Mouse (Mus musculus) kidney, postnatal 4 days (tissue): Measurements from ENCODE around the gene Ttll12.

ENCODE experiments used
- DNase-seq, 2 experiments: peaks; one replicate each; pipeline ENCODE4 v3.0.0; 2021; ENCODE audit warnings: mixed read lengths in 2 of 2

The Ttll12 gene

DNA sequence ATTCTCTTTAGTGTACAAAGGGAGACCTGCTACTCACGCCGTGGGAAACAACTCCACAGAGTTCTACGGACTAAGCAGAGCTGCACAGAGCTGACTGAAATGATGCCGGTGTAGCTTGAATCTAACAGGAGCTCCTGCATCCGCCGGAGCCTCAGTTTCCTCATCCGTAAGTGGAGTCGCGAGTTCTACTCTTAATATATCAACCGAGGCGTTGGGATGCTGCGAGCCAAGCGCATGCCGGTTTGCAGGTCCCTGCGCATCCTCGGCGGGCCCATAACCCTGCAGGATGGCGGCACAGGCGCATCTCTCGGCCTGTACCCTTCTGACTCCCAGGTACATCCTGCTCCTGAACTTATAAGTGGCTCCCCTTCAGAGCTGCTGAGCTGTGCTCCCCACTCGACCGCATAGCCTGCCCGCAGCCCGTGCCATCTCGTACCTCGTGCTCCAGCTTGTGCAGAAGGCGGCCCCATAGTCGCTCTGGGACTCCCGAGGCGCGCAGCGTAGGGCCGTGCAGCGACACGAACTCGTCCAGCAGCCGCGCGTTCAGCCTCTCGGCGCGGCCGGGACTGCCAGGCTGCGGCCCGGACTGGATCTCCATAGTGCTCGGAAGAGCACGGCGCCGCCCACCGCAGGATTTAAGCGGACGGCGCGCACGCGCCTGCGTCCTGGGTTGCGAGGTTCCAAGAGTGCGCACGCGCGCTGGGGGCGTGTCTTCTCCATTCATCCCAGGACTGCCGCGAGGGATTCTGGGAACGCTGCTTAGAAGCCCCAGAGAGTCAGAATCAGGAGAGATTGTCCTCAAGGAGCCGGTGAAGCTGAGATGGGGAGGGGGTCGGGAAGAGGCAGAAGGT lies at the start of gene Ttll12:
Gene Ttll12 (minus strand): TSS at position 645 of the 851 bp plus-strand sequence.
- DNase-seq: peak; percentile 98

GRCm38 (mm10) chr15:83642518-83642917 lies 47.6 kb upstream of the Ttll12 start:
- no peak for DNase-seq

DNA sequence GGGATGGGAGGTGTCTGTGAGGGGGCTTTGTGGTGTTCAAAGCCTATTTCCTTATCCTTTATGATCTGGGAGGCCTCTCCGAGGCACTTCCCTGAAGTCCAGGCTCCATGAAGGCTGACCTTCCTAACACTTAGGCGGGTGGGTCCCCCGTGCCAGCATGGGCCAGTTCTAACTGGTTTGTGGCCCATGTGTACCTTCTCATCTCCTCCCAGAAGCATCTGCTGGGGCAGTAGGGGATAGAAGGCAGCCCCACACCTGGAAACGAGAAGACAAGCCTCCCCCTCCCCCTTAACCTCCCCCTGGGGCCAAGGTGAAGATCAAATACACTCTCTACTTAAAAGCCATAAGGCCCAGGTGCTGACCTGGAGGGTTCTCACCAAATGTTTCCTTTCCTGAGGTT lies 45.3 kb upstream of the Ttll12 start:
- DNase-seq: no peak

- DNase-seq: peak in 1 of 2 experiments; percentile 10
These were observed 44.2 kb upstream of the Ttll12 start for GRCm38 (mm10) chr15:83639160-83639559.

- peak in 1 of 2 experiments; percentile 13 for DNase-seq
These were observed 43.4 kb upstream of the Ttll12 start for GRCm38 (mm10) chr15:83638196-83638899.

- DNase-seq: no peak
These were observed 41.8 kb upstream of the Ttll12 start for GRCm38 (mm10) chr15:83636759-83637158.

DNA sequence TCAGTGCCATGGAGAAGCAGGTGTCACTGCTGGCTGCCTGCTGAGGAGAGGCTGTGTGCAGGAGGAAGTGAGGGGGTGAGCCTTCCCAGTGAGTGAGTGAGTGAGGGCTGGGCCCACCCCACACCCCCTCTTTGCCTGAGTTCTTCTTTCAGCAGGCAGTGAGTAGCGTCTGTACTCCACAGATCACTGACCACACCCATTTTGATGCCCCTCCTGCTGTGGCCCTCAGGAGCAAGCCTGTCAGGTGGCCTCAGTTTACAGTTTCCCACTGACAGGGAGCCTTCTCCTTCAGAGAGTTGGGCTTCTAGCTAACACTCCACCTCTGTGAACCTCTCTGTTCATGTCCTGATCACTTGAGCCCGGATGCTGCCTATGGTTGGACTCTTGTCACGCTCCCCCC lies 40.3 kb upstream of the Ttll12 start:
- DNase-seq: no peak

- peak in 1 of 2 experiments; percentile 12 for DNase-seq
These were observed 39.1 kb upstream of the Ttll12 start for GRCm38 (mm10) chr15:83634076-83634475.

DNA sequence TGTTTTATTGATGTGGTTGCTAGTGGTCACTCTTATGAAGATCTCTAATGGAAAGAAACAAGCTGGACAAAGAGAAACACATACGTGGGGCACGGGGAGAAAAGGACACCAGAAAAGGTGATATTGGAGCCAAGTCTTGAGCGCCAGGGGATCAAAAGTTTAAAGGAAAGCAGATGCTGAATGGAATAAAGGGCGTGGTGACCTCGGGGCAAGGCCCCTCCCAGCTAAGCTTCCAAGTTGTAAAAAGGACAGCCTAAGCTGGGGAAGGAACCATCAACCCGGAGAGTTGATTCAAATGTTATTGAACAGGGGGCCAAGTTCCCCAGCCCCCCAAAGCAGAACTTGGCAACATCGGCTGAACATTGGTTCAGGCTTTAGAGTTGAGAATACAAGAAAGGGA lies 36.1 kb upstream of the Ttll12 start:
- no peak for DNase-seq

DNA sequence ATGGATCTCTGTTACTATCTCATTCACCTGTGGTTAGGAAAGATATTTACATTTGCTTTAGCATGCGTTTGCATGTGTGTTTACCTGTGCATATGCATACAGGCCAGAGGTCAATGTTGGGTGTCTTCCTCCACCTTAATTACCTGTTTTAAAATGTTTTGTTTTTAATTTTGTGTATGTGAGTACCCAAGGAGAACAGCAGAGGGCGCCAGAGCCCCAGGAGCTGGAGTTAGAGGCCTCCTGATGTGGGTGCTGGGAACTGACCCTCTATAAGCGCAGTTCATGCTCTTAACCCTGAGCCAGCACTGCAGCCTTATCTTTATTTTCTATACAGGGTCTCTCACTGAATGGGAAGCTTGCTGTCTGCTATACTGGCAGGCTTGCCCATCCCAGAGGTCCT lies 34.8 kb upstream of the Ttll12 start:
- DNase-seq: no peak

DNA sequence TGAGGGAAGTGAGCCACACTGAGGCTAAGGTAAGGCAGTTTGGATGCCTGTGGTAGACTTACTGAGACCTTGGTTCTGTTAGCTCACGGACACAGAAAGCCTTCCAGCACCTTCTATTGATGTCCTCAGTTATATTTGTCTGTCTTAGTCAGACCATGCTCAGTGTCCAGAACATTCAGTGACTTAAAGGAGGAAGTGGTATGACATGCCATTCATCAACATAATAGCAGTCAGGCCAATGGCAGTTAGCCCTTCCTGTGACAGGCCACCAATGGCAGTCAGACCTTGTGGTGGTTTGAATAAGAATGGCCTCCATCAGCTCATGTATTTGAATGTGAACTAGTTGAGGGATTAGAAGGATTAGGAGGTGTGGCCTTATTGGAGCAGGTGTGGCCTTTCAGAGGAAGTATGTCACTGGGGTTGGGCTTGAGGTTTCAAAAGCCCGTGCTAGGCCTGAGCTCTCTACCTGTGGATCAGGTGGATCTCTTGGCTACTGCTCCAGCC lies 31.2 kb upstream of the Ttll12 start:
- no peak for DNase-seq

- no peak for DNase-seq
These were observed 20.3 kb upstream of the Ttll12 start for GRCm38 (mm10) chr15:83615245-83615644.

DNA sequence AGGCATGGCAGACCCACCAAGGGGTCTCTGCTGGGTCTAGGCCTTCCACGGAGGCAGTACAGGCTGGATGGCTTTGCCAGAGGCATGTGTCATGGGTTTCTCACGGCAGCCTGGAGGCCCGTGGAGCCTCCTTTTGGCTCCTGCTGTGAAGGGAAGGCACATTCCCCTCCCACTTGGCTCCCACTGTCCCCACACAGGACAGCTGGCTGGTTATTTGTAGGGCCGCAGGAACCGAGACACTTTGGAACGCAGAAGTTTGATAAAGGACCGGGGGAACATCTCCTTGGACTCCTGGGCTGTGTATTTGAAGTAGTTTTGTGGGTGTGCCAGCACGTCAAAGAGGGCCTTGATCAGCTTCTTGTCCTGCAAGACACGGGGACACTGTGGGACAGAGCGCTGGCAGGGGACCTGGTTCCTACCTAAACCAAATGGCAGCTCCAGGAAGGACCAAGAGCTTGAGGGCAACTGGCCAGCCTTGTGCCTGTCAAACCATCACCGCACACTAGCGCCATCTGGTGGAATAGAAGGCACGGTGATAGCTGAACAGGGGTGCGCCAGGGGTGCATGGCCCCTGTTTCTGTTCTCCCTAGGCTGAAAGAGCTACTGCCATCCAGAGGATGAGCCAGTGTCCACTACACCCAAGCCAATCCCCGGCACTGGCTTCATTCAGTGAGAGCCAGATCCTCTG lies 12.3 kb upstream of the Ttll12 start:
- peak; percentile 79 to 84 for DNase-seq

DNA sequence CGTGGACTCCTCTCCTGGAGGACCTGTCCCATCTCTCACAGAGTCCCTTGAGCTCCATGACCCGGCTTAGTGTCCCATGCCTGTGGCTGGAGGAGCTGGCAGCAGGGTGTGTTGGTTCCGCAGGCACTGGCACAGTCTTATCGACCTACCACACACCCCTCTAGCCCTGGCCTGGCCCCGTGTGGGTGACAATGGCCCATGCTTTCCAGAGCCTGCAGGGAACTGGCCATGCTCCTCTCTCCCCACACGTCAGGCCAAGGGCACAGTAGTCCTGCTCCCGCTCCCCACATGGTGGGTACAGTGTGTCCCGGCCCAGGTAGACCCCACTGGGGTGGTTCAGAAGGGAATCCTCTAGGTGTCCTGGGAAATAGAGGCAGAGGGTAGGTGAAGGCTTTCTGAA lies 11.7 kb upstream of the Ttll12 start:
- DNase-seq: no peak

DNA sequence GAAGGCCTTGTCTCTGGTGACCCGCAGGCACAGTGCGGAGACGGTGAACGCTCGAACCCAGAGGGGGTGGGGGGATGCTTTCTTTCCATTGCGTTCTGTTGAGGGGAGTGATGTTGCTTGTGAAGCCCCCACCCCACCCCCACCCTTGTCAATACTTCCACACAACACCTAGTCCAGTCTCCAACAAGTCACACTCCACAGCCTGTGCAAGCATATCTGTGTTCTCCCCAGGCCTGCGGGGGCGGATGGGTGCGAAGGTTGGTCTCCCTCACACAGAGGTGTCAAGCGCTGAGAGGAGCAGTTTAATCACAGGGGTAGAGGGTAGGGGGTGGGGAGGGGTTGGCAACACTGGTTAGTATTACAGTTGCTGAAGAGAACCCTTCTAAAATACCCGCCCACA lies 11.3 kb upstream of the Ttll12 start:
- DNase-seq: peak in 1 of 2 experiments; percentile 50

DNA sequence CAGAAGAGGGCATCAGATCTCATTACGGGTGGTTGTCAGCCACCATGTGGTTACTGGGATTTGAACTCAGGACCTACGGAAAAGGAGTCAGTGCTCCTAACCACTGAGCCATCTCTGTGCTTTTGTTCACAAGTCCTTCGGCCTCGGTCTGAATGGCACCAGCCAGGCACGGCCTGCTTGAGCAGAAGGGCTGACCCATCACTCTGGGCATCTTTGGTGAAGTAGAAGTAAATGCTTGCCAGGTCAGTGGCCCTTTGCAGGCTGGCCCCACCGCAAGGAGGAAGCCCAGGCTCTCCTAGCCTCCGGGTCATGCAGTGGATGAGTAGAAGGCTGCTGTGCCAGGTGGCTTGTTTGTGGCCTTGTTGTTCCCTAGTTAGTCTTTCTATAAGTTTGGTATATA lies 8.5 kb upstream of the Ttll12 start:
- no peak for DNase-seq

- no peak for DNase-seq
These were observed 8.1 kb upstream of the Ttll12 start for GRCm38 (mm10) chr15:83603046-83603396.

GRCm38 (mm10) chr15:83602372-83603045 lies 7.6 kb upstream of the Ttll12 start:
- peak; percentile 22 to 58 for DNase-seq

DNA sequence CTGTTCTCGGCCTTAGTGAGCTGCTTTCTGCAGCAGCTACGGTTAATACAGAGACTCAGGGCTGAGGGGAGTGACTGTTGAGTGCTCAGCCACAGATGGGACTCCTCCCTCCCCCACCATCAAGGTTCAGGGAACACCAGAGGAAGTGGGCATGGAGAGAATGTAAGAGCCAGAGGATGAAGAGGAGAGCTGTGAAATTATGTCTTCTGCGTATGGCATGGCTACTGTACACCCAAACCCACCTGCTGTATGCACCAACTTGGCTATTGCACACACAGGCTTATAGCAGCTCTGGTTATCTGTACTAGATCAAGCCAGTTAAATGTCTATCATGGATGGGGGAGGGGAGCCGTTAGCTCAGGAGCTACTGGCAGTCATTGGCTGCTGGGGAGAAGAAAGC lies 6.2 kb upstream of the Ttll12 start:
- DNase-seq: no peak

DNA sequence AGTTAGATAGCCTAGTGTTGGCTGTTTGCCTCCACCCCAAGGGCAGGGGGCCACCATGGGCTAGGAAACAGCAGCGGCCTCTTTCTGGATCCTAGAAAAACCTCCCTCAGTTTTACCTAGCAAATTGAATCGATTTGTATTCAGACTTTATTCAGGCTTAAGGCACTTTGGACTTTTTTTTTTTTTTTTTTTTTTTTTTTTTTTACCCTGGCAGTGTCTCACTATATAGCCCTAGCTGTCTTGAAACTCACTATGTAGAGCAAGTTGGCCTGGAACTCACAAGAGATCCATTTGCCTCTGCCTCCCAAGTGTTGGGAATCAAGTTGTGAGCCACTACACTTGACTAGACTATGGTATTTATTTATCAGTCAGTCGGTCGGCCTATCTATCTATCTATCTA lies 1.9 kb upstream of the Ttll12 start:
- no peak for DNase-seq

- DNase-seq: no peak
These were observed 381 bp upstream of the Ttll12 start for GRCm38 (mm10) chr15:83595364-83595711.

DNA sequence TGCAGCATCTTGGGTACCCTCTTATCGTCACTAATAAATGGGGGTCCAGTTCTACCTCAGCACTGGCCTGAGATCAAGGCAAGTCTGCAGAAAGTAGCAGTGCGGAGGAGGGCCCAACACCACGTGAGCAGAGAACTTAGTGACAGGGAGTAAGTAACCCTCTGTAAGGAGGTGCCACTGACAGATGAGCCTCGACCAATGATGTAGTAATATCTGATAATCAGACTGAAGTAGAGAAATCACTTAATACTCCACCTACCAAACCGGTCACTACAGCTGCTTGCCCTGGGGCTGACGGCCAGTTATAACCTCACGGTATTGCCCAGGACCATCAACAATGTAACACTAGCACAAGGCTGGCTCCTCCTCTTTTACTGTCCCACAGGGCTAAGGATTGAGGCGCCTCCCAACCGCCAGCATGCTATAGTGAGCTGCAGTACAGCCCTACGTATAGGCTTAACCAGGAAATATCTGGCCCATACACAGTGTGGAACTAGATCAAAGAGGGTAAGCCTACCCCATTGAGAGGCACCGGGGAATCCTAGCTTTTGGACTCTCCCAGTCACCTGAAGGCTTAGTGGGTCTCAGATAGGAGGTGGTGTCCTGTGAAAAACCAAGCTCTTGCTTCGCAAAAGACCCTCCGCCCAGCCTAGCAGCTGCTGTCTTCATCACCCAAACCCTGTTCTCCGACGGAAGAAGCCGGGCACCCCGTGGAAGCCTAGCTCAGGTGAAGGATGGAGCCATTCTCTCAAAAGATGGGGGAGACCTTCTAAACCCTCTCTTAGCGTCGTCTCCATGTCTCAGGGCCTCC lies 1.1 kb downstream of the Ttll12 start:
- no peak for DNase-seq
